Mouse (Mus musculus) olfactory bulb, adult 2 months (tissue): ENCODE results near the gene Fam120b. TPM values are rescaled to one million over a fixed set of nuclear protein-coding genes. Genes with fewer than 3 reads are reported as not detected.

Experiments
- H3K27ac ChIP-seq: fragments of 200-500 bp; 2 replicates; pipeline ENCODE4 v1.5.1; 2012; ENCODE audit warnings: low read depth, low read length; ENCODE audit not compliant: insufficient read depth
- H3K4me1 ChIP-seq: fragments of 200-500 bp; 2 replicates; pipeline ENCODE4 v1.6.1; 2012; ENCODE audit warnings: low read length; ENCODE audit not compliant: control insufficient read depth, insufficient read depth
- H3K4me3 ChIP-seq: fragments of 200-500 bp; 2 replicates; pipeline ENCODE4 v1.5.1; 2012; ENCODE audit warnings: mild to moderate bottlenecking, low read depth, low read length, moderate library complexity; ENCODE audit not compliant: insufficient read depth
- CTCF ChIP-seq: fragments of 200-500 bp; IDR thresholded peaks from 2 replicates; pipeline ENCODE4 v1.5.1; 2012; ENCODE audit warnings: low read depth, mild to moderate bottlenecking, low read length, moderate library complexity; ENCODE audit not compliant: insufficient read depth
- POLR2A ChIP-seq: fragments of 200-500 bp; IDR thresholded peaks from 2 replicates; pipeline ENCODE4 v1.6.1; 2012; ENCODE audit warnings: mild to moderate bottlenecking, low read depth, low read length, moderate library complexity; ENCODE audit not compliant: insufficient read depth
- WGBS: fragments of 180-500 bp; shearing (Covaris S2); methylation state at CpG from one replicate; pipeline ENCODE4 v1.1.7; 2018; 5-methylcytosine and 5-hydroxymethylcytosine counted together
- polyA plus RNA-seq: library from polyadenylated mRNA; stranded (reverse); fragments of >200 nt; gene quantifications from 2 replicates; pipeline ENCODE4 v1.2.4, GENCODE M21; 2012; ENCODE audit warnings: low replicate concordance; ENCODE audit not compliant: missing spikeins, insufficient read depth, insufficient read length

Fam120b gene
- not detected in 2 replicates for polyA plus RNA-seq

DNA sequence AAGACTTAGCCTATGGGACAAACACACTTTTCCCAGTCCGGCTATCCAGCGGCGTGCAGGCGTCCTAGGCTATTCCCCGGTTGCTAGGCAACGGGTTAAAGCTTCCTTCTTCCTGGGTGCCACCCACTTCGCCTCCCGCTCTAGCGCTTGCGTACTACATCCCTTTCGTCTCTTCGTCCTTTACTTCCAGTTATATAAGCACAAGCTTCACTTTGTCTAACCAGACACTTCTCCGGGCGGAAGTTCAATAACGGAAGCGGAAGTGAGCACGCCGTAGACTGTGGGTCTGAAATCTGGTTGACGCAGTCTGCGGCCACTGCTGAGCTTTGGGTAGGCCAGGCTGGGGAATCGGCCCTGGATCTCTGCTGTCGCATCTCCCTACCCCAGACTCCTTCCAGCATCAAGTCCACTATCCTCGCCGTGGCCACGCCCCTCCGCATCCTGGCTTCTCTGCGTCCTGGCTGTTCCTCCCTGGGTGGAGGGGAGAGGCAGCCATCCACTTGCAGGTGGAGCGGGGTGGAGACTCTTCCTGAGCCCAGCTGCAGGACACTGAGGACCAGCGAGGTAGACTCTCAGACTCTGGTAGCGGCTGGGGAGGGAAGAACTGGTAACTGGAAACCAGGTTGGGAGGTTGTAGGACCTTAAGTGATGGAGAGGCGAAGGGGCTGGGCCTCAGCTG is at the start of gene Fam120b:
Fam120b (plus strand) TSS at position 206 of the 679 bp plus-strand sequence.
- peaks cover 4% of the 10 kb centered on the region for H3K4me1 ChIP-seq
- WGBS = under 1% methylated on average over 31 of the region's 31 CpGs
- peak within 1 kb of the TSS; percentile 17 for H3K27ac ChIP-seq
- H3K4me3 ChIP-seq = peak within 1 kb of the TSS; percentile 64
- TF ChIP-seq CTCF = no peak
- peak; percentile 60; the same call in 1 of the 2 replicates for TF ChIP-seq POLR2A

DNA sequence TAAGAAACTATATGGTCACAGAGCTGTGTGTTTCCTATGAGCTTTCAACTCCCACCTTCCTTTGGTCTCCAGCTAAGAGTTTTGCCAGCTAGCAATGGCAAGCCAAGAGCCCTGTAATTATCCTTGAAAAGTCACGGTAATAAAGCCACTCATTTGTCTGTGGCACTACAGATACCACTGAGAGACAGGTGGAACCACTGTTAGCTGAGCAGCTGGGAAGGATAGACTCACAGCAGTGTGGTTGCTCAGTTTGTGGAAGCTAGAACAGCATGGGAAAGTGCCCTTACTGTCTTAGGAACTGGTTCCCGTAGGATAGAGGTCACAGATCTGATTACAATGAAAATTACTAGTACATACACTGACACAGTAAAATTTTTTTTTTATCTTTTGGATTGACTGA is 45.9 kb upstream of the Fam120b start:
- Histone ChIP-seq H3K4me1 (peaks cover 8% of the 10 kb centered on the region), H3K4me3 (no peak overlapping the region), H3K27ac (no peak overlapping the region)
- no peak for TF ChIP-seq POLR2A
- TF ChIP-seq CTCF = no peak
- 45% methylated on average over 2 of the region's 2 CpGs for WGBS

DNA sequence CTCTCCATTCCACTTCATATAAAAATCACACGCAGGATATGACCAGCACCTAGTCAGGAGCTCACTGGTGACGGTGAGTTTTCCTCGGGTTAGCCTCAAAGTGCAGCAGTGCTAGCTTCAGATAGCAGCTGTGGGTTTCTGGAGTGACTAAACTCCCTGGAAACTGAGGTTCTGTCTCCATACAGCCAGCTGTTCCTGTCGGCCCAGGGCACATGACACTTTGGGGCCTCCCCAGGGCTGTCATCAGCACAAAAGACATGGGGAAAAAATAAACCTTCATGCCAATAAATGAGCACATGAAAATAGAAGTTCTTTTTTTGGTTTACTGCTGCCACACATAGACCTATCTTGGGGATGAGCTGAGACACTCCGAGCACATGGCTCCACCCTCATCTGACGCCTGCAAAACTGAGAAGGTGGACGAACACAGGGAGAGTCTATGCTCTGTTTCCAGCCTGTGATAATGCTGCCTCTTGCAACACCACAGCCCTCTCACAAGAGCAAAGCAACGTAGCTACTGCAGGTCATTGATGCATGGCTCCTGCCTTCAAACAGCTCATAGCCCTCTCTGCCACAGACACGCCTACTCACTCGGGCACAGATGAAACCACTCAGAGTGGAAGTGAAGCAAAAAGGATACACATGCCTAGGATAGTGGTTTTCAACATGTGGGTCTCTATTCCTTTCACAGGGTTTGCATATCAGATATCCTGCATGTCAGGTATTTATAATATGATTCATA is 43.0 kb upstream of the Fam120b start:
- TF ChIP-seq POLR2A = no peak
- no peak for TF ChIP-seq CTCF
- 39% methylated on average over 10 of the region's 10 CpGs for WGBS
- Histone ChIP-seq H3K27ac (peak overlapping the region; percentile 70; the same call in 1 of the 2 replicates), H3K4me1 (peaks cover 8% of the 10 kb centered on the region), H3K4me3 (no peak overlapping the region)

DNA sequence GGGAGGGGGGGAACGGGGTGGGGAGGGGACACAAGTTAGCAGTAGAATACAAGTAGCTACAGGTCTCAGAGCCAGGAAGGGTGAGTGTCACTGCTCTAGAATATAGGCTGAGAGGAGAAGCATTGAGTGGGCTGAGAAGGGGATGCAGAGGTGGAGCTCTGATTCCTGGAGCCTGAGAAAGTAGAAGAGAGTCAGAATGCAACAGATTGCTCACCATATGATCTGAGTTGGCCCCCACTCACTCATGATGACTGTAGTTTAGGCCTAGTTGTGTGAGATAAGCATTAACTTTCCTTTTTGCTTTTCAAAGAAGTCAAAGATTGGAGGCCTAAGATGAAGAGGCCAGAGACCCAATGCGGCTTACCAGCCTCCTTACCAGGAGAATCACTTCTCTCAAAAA is 42.0 kb upstream of the Fam120b start:
- 85% methylated on average over 2 of the region's 2 CpGs for WGBS
- TF ChIP-seq CTCF = no peak

DNA sequence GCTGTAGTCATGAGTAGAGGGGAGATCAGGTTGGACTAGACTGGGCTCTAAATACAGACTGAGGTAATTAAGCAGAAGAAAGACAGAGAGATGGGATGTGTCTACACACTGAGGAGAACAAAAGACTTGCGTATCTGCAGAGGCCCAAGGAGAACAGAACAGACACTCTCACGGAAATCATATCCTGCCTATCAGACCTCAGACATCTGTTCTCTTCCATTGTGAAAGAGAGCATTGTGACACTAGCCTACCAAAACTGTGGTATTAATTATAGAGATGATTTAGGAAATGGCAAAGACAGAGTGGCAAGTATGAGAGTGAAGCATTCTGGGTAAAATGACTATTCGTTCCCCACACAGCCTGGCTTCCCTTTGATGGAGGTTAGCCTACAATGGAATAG is 40.9 kb upstream of the Fam120b start:
- Histone ChIP-seq H3K27ac (no peak overlapping the region), H3K4me1 (peaks cover 8% of the 10 kb centered on the region), H3K4me3 (no peak overlapping the region)
- WGBS = 94% methylated on average over 3 of the region's 3 CpGs
- no peak for TF ChIP-seq CTCF
- no peak for TF ChIP-seq POLR2A

More for the DNA sequence above, 42.0 kb upstream of the Fam120b start:
- Histone ChIP-seq H3K4me1 (peaks cover 8% of the 10 kb centered on the region), H3K4me3 (no peak overlapping the region), H3K27ac (no peak overlapping the region)

DNA sequence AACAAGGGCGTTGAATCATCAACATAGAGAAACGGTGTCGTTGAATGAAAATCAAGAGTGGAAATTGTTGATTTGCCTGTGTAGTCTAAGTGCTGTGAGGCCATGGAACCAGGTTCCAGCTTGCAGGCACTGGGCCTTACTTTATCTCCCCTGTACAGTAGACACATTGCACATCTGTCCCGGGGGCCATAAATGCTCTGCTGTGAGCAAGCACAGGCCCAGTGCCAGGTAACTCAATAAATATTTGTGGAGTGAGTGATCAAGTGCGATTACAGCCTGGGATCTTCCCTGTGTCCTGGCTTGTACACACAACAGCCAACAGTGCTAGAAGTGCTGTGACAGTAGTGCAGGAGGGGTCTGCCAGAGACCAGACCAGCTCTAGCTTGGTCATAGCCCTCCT is 39.5 kb upstream of the Fam120b start:
- no peak for TF ChIP-seq POLR2A
- TF ChIP-seq CTCF = no peak
- H3K27ac ChIP-seq = no peak overlapping the region
- H3K4me1 ChIP-seq = peaks cover 6% of the 10 kb centered on the region
- WGBS = 87% methylated on average over 5 of the region's 5 CpGs
- H3K4me3 ChIP-seq = no peak overlapping the region

DNA sequence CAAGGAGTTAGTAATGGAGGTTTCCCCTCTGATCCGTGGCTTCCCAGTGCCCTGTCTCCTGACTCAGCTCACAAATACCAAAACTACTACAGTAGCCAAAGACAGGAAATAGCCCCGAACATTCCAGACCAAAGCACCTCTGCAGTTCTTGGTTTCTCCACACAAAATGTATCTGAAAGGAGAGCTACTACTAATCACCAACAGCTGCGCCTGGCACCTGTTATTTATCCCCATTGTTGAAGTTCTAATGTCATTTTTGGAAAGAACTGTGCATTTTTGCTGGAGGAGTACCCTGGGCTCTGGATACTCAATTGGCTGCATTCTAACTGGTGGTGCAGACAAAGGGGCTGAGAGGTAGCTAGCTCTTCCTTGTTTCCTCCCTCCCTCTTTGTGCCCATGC is 38.9 kb upstream of the Fam120b start:
- 80% methylated on average over 3 of the region's 3 CpGs for WGBS
- TF ChIP-seq POLR2A (no peak), CTCF (no peak)
- Histone ChIP-seq H3K27ac (no peak overlapping the region), H3K4me1 (peaks cover 6% of the 10 kb centered on the region), H3K4me3 (no peak overlapping the region)

DNA sequence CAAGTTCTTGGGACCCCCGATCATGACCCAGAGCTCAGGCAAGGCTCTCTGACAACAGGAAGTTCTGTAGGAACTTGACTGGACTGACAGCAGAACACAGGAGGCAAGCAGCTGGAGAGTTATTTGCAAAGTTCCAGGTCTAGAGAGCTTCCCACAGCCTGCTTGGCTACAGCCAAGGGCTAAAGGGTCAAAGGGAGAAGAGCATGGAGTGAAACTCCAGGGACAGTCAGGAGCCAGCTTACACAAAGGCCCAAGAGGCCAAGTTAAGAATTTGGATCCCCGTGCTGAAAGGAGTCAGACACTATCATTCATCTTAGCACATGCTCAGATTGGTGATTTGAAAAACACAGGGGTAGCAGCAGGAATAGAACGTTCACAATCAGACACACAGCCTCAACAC is 32.3 kb upstream of the Fam120b start:
- TF ChIP-seq POLR2A (no peak), CTCF (no peak)
- H3K27ac ChIP-seq = no peak overlapping the region
- WGBS = 83% methylated on average over 3 of the region's 3 CpGs
- peaks cover 3% of the 10 kb centered on the region; the same call in 1 of the 2 replicates for H3K4me1 ChIP-seq
- no peak overlapping the region for H3K4me3 ChIP-seq

DNA sequence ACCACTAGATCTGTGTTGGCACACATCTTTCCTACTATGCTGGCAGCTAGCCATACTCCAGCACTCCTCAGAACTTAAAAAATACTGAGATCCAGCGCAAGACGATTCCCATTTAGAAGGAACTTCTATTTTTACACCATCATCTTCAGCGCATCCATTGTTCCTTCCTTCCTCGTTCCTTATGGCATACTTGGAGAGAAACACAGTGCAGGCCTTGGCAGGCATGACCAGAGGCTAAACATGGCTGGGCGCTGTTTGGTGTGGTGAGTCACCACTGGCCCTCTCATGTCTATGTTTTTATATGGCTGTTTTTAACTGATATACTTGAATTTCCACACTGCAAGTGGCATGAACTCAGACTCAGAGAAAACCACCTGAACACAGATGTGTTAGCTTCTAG is 30.4 kb upstream of the Fam120b start:
- H3K27ac ChIP-seq = no peak overlapping the region
- H3K4me3 ChIP-seq = no peak overlapping the region
- WGBS = 43% methylated on average over 5 of the region's 5 CpGs
- TF ChIP-seq CTCF = no peak
- no peak for TF ChIP-seq POLR2A
- H3K4me1 ChIP-seq = peaks cover 12% of the 10 kb centered on the region
